Mouse (Mus musculus) MEL (cell line): ENCODE measurements around the gene Tbxa2r. TPM values are rescaled to one million over a fixed set of nuclear protein-coding genes. Genes with fewer than 3 reads are reported as not detected.

ENCODE experiments used
- DNase-seq: peaks from one replicate; pipeline ENCODE4 v3.0.0; 2011; ENCODE audit warnings: low read depth, low spot score
- H3K27ac ChIP-seq: 2 replicates; pipeline ENCODE4 v1.5.1; 2012; ENCODE audit warnings: low read depth, mild to moderate bottlenecking, control low read depth, low read length, moderate library complexity; ENCODE audit not compliant: control insufficient read depth
- H3K27me3 ChIP-seq, 2 experiments: fragments of 150-350 bp in 1 of 2; sonication (generic) in 1 of 2; 2 replicates each; pipeline ENCODE4 v1.6.1; 2012; ENCODE audit warnings: low read length in 2 of 2, mild to moderate bottlenecking in 2 of 2, improper control_type of control experiment in 1 of 2, moderate library complexity in 1 of 2; ENCODE audit not compliant: insufficient read depth in 2 of 2, control insufficient read depth in 1 of 2
- H3K36me3 ChIP-seq, 2 experiments: 2 replicates each; pipeline ENCODE4 v1.6.1; 2012 to 2014; ENCODE audit warnings: low read length in 2 of 2, improper control_type of control experiment in 1 of 2, inconsistent platforms in 1 of 2, mild to moderate bottlenecking in 1 of 2; ENCODE audit not compliant: insufficient read depth in 2 of 2, control insufficient read depth in 1 of 2
- H3K4me1 ChIP-seq, 2 experiments: fragments of 150-350 bp in 1 of 2; sonication (generic) in 1 of 2; 2 replicates each; pipeline ENCODE4 v1.6.1; 2012; ENCODE audit warnings: low read length in 2 of 2, improper control_type of control experiment in 1 of 2, mild to moderate bottlenecking in 1 of 2; ENCODE audit not compliant: insufficient read depth in 2 of 2, control insufficient read depth in 1 of 2
- H3K4me3 ChIP-seq, 2 experiments: fragments of 150-350 bp in 1 of 2; sonication (generic) in 1 of 2; 2 replicates each; pipeline ENCODE4 v1.5.1; 2012; ENCODE audit warnings: low read depth in 2 of 2, low read length in 2 of 2, mild to moderate bottlenecking in 2 of 2, moderate library complexity in 2 of 2, control low read depth in 1 of 2, improper control_type of control experiment in 1 of 2; ENCODE audit not compliant: control insufficient read depth in 1 of 2, insufficient read depth in 1 of 2
- H3K79me2 ChIP-seq: 2 replicates; pipeline ENCODE4 v1.6.1; 2012; ENCODE audit warnings: mild to moderate bottlenecking, low read length, moderate library complexity; ENCODE audit not compliant: control insufficient read depth, poor library complexity, insufficient read depth
- H3K9ac ChIP-seq: 2 replicates; pipeline ENCODE4 v1.6.1; 2012; ENCODE audit warnings: low read depth, mild to moderate bottlenecking, control low read depth, low read length, moderate library complexity; ENCODE audit not compliant: control insufficient read depth, poor library complexity, severe bottlenecking
- H3K9me3 ChIP-seq: fragments of 150-350 bp; sonication (generic); replicated peaks from 2 replicates; pipeline ENCODE4 v1.6.1; 2012; ENCODE audit warnings: mild to moderate bottlenecking, low read length, improper control_type of control experiment, moderate library complexity; ENCODE audit not compliant: insufficient read depth
- BHLHE40 ChIP-seq: IDR thresholded peaks from 2 replicates; pipeline ENCODE4 v1.6.1; 2012; ENCODE audit warnings: low read depth, mild to moderate bottlenecking, inconsistent platforms, low read length, improper control_type of control experiment, borderline replicate concordance
- CHD1 ChIP-seq: IDR thresholded peaks from 2 replicates; pipeline ENCODE4 v1.6.1; 2012; ENCODE audit warnings: low read depth, mild to moderate bottlenecking, inconsistent platforms, low read length, improper control_type of control experiment
- CHD2 ChIP-seq: IDR thresholded peaks from 2 replicates; pipeline ENCODE4 v1.6.1; 2011; ENCODE audit warnings: low read length, improper control_type of control experiment
- CTCF ChIP-seq, 3 experiments: IDR thresholded peaks in 2 of 3; conservative IDR thresholded peaks in 1 of 3; 2 replicates each; pipeline ENCODE4 v1.5.1; 2011 to 2012; ENCODE audit warnings: low read length in 3 of 3, low read depth in 2 of 3, mild to moderate bottlenecking in 2 of 3, improper control_type of control experiment in 1 of 3, inconsistent platforms in 1 of 3, mixed read lengths in 1 of 3, moderate library complexity in 1 of 3; ENCODE audit not compliant: control insufficient read depth in 1 of 3, insufficient read depth in 1 of 3, poor library complexity in 1 of 3, severe bottlenecking in 1 of 3
- E2F4 ChIP-seq: IDR thresholded peaks from 2 replicates; pipeline ENCODE4 v1.6.1; 2011; ENCODE audit warnings: low read depth, low read length, improper control_type of control experiment, borderline replicate concordance
- ELF1 ChIP-seq: IDR thresholded peaks from 2 replicates; pipeline ENCODE4 v1.6.1; 2014; ENCODE audit warnings: low read depth, mild to moderate bottlenecking, inconsistent platforms, low read length, improper control_type of control experiment, moderate library complexity
- EP300 ChIP-seq, 2 experiments: IDR thresholded peaks; 2 replicates each; pipeline ENCODE4 v1.6.1; 2011; ENCODE audit warnings: improper control_type of control experiment in 2 of 2, low read length in 2 of 2, low read depth in 1 of 2, mild to moderate bottlenecking in 1 of 2
- GABPA ChIP-seq: IDR thresholded peaks from 2 replicates; pipeline ENCODE4 v1.6.1; 2012; ENCODE audit warnings: low read depth, mild to moderate bottlenecking, inconsistent platforms, low read length, improper control_type of control experiment, moderate library complexity
- GATA1 ChIP-seq: IDR thresholded peaks from 2 replicates; pipeline ENCODE4 v1.6.1; 2011; ENCODE audit warnings: low read depth, low read length, improper control_type of control experiment
- HCFC1 ChIP-seq: IDR thresholded peaks from 2 replicates; pipeline ENCODE4 v1.6.1; 2012; ENCODE audit warnings: low read depth, mild to moderate bottlenecking, inconsistent platforms, low read length, improper control_type of control experiment, moderate library complexity
- JUND ChIP-seq: IDR thresholded peaks from 2 replicates; pipeline ENCODE4 v1.6.1; 2011; ENCODE audit warnings: low read depth, mild to moderate bottlenecking, improper control_type of control experiment, low read length
- MAFK ChIP-seq: IDR thresholded peaks from 2 replicates; pipeline ENCODE4 v1.6.1; 2011; ENCODE audit warnings: low read depth, mild to moderate bottlenecking, low read length, improper control_type of control experiment, borderline replicate concordance
- MAX ChIP-seq: IDR thresholded peaks from 2 replicates; pipeline ENCODE4 v1.6.1; 2011; ENCODE audit warnings: low read length, improper control_type of control experiment
- MAZ ChIP-seq: IDR thresholded peaks from 2 replicates; pipeline ENCODE4 v1.6.1; 2012; ENCODE audit warnings: low read depth, mild to moderate bottlenecking, inconsistent platforms, low read length, improper control_type of control experiment
- MEF2A ChIP-seq: IDR thresholded peaks from 2 replicates; pipeline ENCODE4 v1.6.1; 2014; ENCODE audit warnings: low read depth, mild to moderate bottlenecking, inconsistent platforms, low read length, improper control_type of control experiment; ENCODE audit not compliant: poor library complexity, insufficient replicate concordance, severe bottlenecking; ENCODE audit errors: extremely low read depth
- MXI1 ChIP-seq: IDR thresholded peaks from 2 replicates; pipeline ENCODE4 v1.6.1; 2011; ENCODE audit warnings: mild to moderate bottlenecking, low read depth, low read length, improper control_type of control experiment
- MYB ChIP-seq: IDR thresholded peaks from 2 replicates; pipeline ENCODE4 v1.6.1; 2011; ENCODE audit warnings: mild to moderate bottlenecking, low read depth, low read length, improper control_type of control experiment
- MYC ChIP-seq: IDR thresholded peaks from 2 replicates; pipeline ENCODE4 v1.6.1; 2011; ENCODE audit warnings: low read depth, mild to moderate bottlenecking, low read length, improper control_type of control experiment, moderate library complexity
- NELFE ChIP-seq: IDR thresholded peaks from 2 replicates; pipeline ENCODE4 v1.6.1; 2011; ENCODE audit warnings: low read depth, low read length, improper control_type of control experiment
- NRF1 ChIP-seq: IDR thresholded peaks from 2 replicates; pipeline ENCODE4 v1.6.1; 2014; ENCODE audit warnings: low read depth, mild to moderate bottlenecking, inconsistent platforms, low read length, improper control_type of control experiment, moderate library complexity; ENCODE audit not compliant: poor library complexity, insufficient read depth, severe bottlenecking
- POLR2AphosphoS2 ChIP-seq: IDR thresholded peaks from 2 replicates; pipeline ENCODE4 v1.6.1; 2011; ENCODE audit warnings: low read length, improper control_type of control experiment
- POLR2AphosphoS5 ChIP-seq: IDR thresholded peaks from 2 replicates; pipeline ENCODE4 v1.6.1; 2012; ENCODE audit warnings: low read depth, borderline replicate concordance, mild to moderate bottlenecking, inconsistent platforms, low read length, moderate library complexity, mixed read lengths
- RAD21 ChIP-seq: IDR thresholded peaks from 2 replicates; pipeline ENCODE4 v1.6.1; 2011; ENCODE audit warnings: mild to moderate bottlenecking, low read depth, low read length, improper control_type of control experiment
- RCOR1 ChIP-seq: IDR thresholded peaks from 2 replicates; pipeline ENCODE4 v1.6.1; 2012; ENCODE audit warnings: low read depth, mild to moderate bottlenecking, inconsistent platforms, low read length, improper control_type of control experiment
- SIN3A ChIP-seq: IDR thresholded peaks from 2 replicates; pipeline ENCODE4 v1.6.1; 2012; ENCODE audit warnings: low read length, improper control_type of control experiment, inconsistent platforms
- SMC3 ChIP-seq: IDR thresholded peaks from 2 replicates; pipeline ENCODE4 v1.6.1; 2011; ENCODE audit warnings: low read depth, low read length, improper control_type of control experiment
- TAL1 ChIP-seq: IDR thresholded peaks from 2 replicates; pipeline ENCODE4 v1.6.1; 2012; ENCODE audit warnings: mild to moderate bottlenecking, inconsistent platforms, low read length, moderate library complexity, mixed read lengths
- TBP ChIP-seq: IDR thresholded peaks from 2 replicates; pipeline ENCODE4 v1.8.0; 2011; ENCODE audit warnings: low read depth, low read length, improper control_type of control experiment
- TCF12 ChIP-seq: IDR thresholded peaks from 2 replicates; pipeline ENCODE4 v1.6.1; 2014; ENCODE audit warnings: low read depth, mild to moderate bottlenecking, inconsistent platforms, low read length, improper control_type of control experiment, moderate library complexity
- UBTF ChIP-seq: IDR thresholded peaks from 2 replicates; pipeline ENCODE4 v1.6.1; 2012; ENCODE audit warnings: low read depth, mild to moderate bottlenecking, inconsistent platforms, low read length, improper control_type of control experiment, moderate library complexity, borderline replicate concordance; ENCODE audit not compliant: insufficient read depth
- USF2 ChIP-seq, 2 experiments: IDR thresholded peaks; 2 replicates each; pipeline ENCODE4 v1.6.1; 2011 to 2012; ENCODE audit warnings: improper control_type of control experiment in 2 of 2, low read length in 2 of 2, borderline replicate concordance in 1 of 2, inconsistent platforms in 1 of 2, low read depth in 1 of 2, mild to moderate bottlenecking in 1 of 2; ENCODE audit not compliant: insufficient read depth in 1 of 2
- ZC3H11A ChIP-seq: IDR thresholded peaks from 2 replicates; pipeline ENCODE4 v1.6.1; 2012; ENCODE audit warnings: low read depth, mild to moderate bottlenecking, inconsistent platforms, low read length, improper control_type of control experiment
- ZKSCAN1 ChIP-seq: IDR thresholded peaks from 2 replicates; pipeline ENCODE4 v1.6.1; 2012; ENCODE audit warnings: low read depth, mild to moderate bottlenecking, inconsistent platforms, low read length, improper control_type of control experiment, moderate library complexity
- ZMIZ1 ChIP-seq: IDR thresholded peaks from 2 replicates; pipeline ENCODE4 v1.6.1; 2012; ENCODE audit warnings: low read depth, mild to moderate bottlenecking, inconsistent platforms, low read length, improper control_type of control experiment, moderate library complexity
- ZNF384 ChIP-seq: IDR thresholded peaks from 2 replicates; pipeline ENCODE4 v1.6.1; 2012; ENCODE audit warnings: low read depth, mild to moderate bottlenecking, inconsistent platforms, low read length, improper control_type of control experiment
- polyA plus RNA-seq, 2 experiments: library from polyadenylated mRNA; stranded (reverse) in 1 of 2; unstranded in 1 of 2; fragments of >175 nt in 1 of 2; fragments of >200 nt in 1 of 2; gene quantifications; 2 replicates each; pipeline versions ENCODE4 v1.2.1 to v1.2.4; 2012; ENCODE audit warnings: low replicate concordance in 2 of 2, low read depth in 1 of 2; ENCODE audit not compliant: insufficient read length in 2 of 2, insufficient read depth in 1 of 2, missing spikeins in 1 of 2
- total RNA-seq: library from RNA; depleted of rRNA; stranded (reverse); fragments of 300-350 nt; gene quantifications from 2 replicates; pipeline ENCODE4 v1.2.3, GENCODE M21; 2012

Gene Tbxa2r
- total and polyA plus RNA-seq, 3 experiments, result 0.31 TPM; not detected in 2

GRCm38 (mm10) chr10:81285694-81286450 lies 42.7 kb upstream of the Tbxa2r start:
- peaks cover 2 to 10% of the 10 kb centered on the region in 2 experiments; a peak in 3 of 4 replicates for H3K4me1 ChIP-seq
- peak overlapping the region; percentile 48 to 85 for H3K4me3 ChIP-seq
- H3K9ac ChIP-seq, result peak overlapping the region; percentile 78
- DNase-seq, result peak; percentile 93
- H3K27ac ChIP-seq, result peak overlapping the region; percentile 35
- H3K36me3 ChIP-seq, result peaks cover 0 to 7% of the 10 kb centered on the region in 2 experiments; a peak in 2 of 4 replicates
- no peaks in the 10 kb centered on the region for H3K9me3 ChIP-seq
- H3K79me2 ChIP-seq, result no peaks in the 10 kb centered on the region
- H3K27me3 ChIP-seq, result no peaks in the 10 kb centered on the region
- TF ChIP-seq USF2 (IDR thresholded peaks at IDR 0.05; ENCODE audit: borderline replicate concordance in 1 of 2, insufficient read depth in 1 of 2, low read depth in 1 of 2, low read length in 2 of 2) (no peak), E2F4 (no peak), TBP (no peak), GATA1 (no peak), MAZ (peak; percentile 83), CHD2 (no peak), ZKSCAN1 (no peak), TAL1 (no peak), RCOR1 (0 out of 2 replicates have a peak, but pooled peaks have one; percentile 7), POLR2AphosphoS5 (no peak), TCF12 (peak; percentile 61; the same call in 1 of the 2 replicates), SMC3 (no peak), MEF2A (no peak), POLR2AphosphoS2 (no peak), MYB (no peak), ZMIZ1 (no peak), ZNF384 (peak; percentile 71), BHLHE40 (no peak), HCFC1 (peak; percentile 84), ELF1 (peak; percentile 76), UBTF (peak; percentile 72; the same call in 1 of the 2 replicates), CHD1 (no peak), MXI1 (peak; percentile 56), MYC (no peak), EP300 (IDR thresholded peaks at IDR 0.05; ENCODE audit: low read depth in 1 of 2, low read length in 2 of 2) (0 out of 4 replicates have a peak, but pooled peaks of 1 of the 2 experiments have one; percentile 19), NELFE (peak; percentile 32; the same call in 1 of the 2 replicates), GABPA (no peak), SIN3A (peak; percentile 99), MAX (no peak), RAD21 (no peak), MAFK (no peak), JUND (no peak), NRF1 (0 out of 2 replicates have a peak, but pooled peaks have one; percentile 18), CTCF (IDR thresholded peaks at IDR 0.05 in 2 of 3, conservative IDR thresholded peaks at IDR 0.05 in 1 of 3; ENCODE audit: control insufficient read depth in 1 of 3, insufficient read depth in 1 of 3, low read depth in 2 of 3, low read length in 3 of 3, poor library complexity in 1 of 3, severe bottlenecking in 1 of 3) (peak in 1 of 3 experiments; percentile 3; a peak in 1 of 6 replicates), ZC3H11A (no peak)
